Mouse (Mus musculus) neural tube, embryonic 15.5 days (tissue): ENCODE data around the gene Sh2d2a. TPM values are rescaled to one million over a fixed set of nuclear protein-coding genes. Genes with fewer than 3 reads are reported as not detected.

Source experiments
- ATAC-seq: fragments of 200-750 bp; cut with Nextera tagmentation; 2 replicates; pipeline ENCODE4 v1.8.0; 2017; ENCODE audit warnings: mild to moderate bottlenecking, moderate TSS enrichment, moderate library complexity; ENCODE audit not compliant: low FRiP score
- H3K27ac ChIP-seq: fragments of 300-500 bp; sonication (generic); replicated peaks from 2 replicates; pipeline ENCODE4 v1.5.1; 2015; ENCODE audit warnings: mild to moderate bottlenecking, inconsistent platforms
- H3K27me3 ChIP-seq: fragments of 300-500 bp; sonication (generic); replicated peaks from 2 replicates; pipeline ENCODE4 v1.6.1; 2015; ENCODE audit warnings: inconsistent platforms
- H3K36me3 ChIP-seq: fragments of 300-500 bp; sonication (generic); 2 replicates; pipeline ENCODE4 v1.6.1; 2015; ENCODE audit warnings: inconsistent platforms
- H3K4me1 ChIP-seq: fragments of 300-500 bp; sonication (generic); 2 replicates; pipeline ENCODE4 v1.6.1; 2015; ENCODE audit warnings: inconsistent platforms
- H3K4me2 ChIP-seq: fragments of 300-500 bp; sonication (generic); 2 replicates; pipeline ENCODE4 v1.6.1; 2015; ENCODE audit warnings: inconsistent platforms, mild to moderate bottlenecking, moderate library complexity
- H3K4me3 ChIP-seq: fragments of 300-500 bp; sonication (generic); replicated peaks from 2 replicates; pipeline ENCODE4 v1.5.1; 2015; ENCODE audit warnings: mild to moderate bottlenecking, inconsistent platforms
- H3K9ac ChIP-seq: fragments of 300-500 bp; sonication (generic); replicated peaks from 2 replicates; pipeline ENCODE4 v1.6.1; 2015; ENCODE audit warnings: mild to moderate bottlenecking, inconsistent platforms
- H3K9me3 ChIP-seq: fragments of 300-500 bp; sonication (generic); replicated peaks from 2 replicates; pipeline ENCODE4 v1.6.1; 2016; ENCODE audit warnings: inconsistent platforms
- WGBS: fragments of 180-500 bp; shearing (Covaris S2); methylation state at CpG from one replicate; pipeline ENCODE4 v1.1.7; 2015; ENCODE audit warnings: mixed read lengths; 5-methylcytosine and 5-hydroxymethylcytosine counted together
- polyA plus RNA-seq: library from polyadenylated mRNA; unstranded; fragments of >200 nt; fragmentation: Nextera tagmentation; extraction: Ambion mirVana; gene quantifications from 2 replicates; pipeline ENCODE4 v1.2.1, GENCODE M21; 2015

Gene Sh2d2a
- polyA plus RNA-seq, 1 experiment from 2014 or later, result not detected

GRCm38 (mm10) chr3:87829025-87829424 lies 17.5 kb upstream of the Sh2d2a start:
- Histone ChIP-seq H3K9me3 (no peaks in the 10 kb centered on the region), H3K4me1 (no peaks in the 10 kb centered on the region), H3K27ac (no peak overlapping the region), H3K27me3 (no peaks in the 10 kb centered on the region), H3K4me3 (no peak overlapping the region), H3K36me3 (no peaks in the 10 kb centered on the region), H3K4me2 (no peak overlapping the region), H3K9ac (no peak overlapping the region)
- ATAC-seq, result no peak
- 59% methylated on average over 10 of the region's 10 CpGs for WGBS

- H3K9me3 ChIP-seq, result no peaks in the 10 kb centered on the region
- H3K36me3 ChIP-seq, result no peaks in the 10 kb centered on the region
- no peak overlapping the region for H3K4me3 ChIP-seq
- no peak overlapping the region for H3K4me2 ChIP-seq
- 85% methylated on average over 7 of the region's 7 CpGs for WGBS
- H3K4me1 ChIP-seq, result no peaks in the 10 kb centered on the region
- H3K27ac ChIP-seq, result no peak overlapping the region
- no peak overlapping the region for H3K9ac ChIP-seq
- H3K27me3 ChIP-seq, result no peaks in the 10 kb centered on the region
- no peak for ATAC-seq
Observed at GRCm38 (mm10) chr3:87832109-87832859, 14.3 kb upstream of the Sh2d2a start.

DNA sequence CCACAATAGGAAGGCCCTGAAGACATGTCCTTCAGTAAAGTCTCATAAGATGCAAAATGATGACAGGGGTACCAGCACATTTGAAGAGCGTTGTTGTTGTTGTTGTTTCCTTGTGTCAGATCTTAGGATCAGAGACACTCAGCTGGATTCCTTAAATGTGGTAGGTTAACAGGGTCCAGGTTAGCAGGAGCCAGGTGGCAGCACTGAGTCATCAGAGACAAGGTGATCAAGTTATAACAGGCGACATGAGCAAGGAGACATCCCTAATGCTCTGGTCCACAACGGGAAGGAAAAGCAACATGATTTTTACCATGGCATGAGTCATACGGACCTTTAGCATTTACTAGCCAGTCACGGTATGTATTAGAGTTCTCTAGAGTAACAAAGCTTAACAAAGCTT lies 13.1 kb upstream of the Sh2d2a start:
- H3K9ac ChIP-seq, result no peak overlapping the region
- 67% methylated on average over 5 of the region's 5 CpGs for WGBS
- H3K27me3 ChIP-seq, result no peaks in the 10 kb centered on the region
- H3K4me1 ChIP-seq, result no peaks in the 10 kb centered on the region
- H3K4me2 ChIP-seq, result no peak overlapping the region
- H3K27ac ChIP-seq, result no peak overlapping the region
- H3K36me3 ChIP-seq, result no peaks in the 10 kb centered on the region
- no peaks in the 10 kb centered on the region for H3K9me3 ChIP-seq
- ATAC-seq, result no peak
- no peak overlapping the region for H3K4me3 ChIP-seq

GRCm38 (mm10) chr3:87838622-87839021 lies 7.9 kb upstream of the Sh2d2a start:
- H3K9ac ChIP-seq, result no peak overlapping the region
- WGBS, result 2% methylated on average over 4 of the region's 4 CpGs
- H3K4me1 ChIP-seq, result no peaks in the 10 kb centered on the region
- no peak overlapping the region for H3K4me2 ChIP-seq
- H3K36me3 ChIP-seq, result no peaks in the 10 kb centered on the region
- no peak overlapping the region for H3K4me3 ChIP-seq
- H3K27me3 ChIP-seq, result no peaks in the 10 kb centered on the region
- no peak for ATAC-seq
- no peak overlapping the region for H3K27ac ChIP-seq
- no peaks in the 10 kb centered on the region for H3K9me3 ChIP-seq

DNA sequence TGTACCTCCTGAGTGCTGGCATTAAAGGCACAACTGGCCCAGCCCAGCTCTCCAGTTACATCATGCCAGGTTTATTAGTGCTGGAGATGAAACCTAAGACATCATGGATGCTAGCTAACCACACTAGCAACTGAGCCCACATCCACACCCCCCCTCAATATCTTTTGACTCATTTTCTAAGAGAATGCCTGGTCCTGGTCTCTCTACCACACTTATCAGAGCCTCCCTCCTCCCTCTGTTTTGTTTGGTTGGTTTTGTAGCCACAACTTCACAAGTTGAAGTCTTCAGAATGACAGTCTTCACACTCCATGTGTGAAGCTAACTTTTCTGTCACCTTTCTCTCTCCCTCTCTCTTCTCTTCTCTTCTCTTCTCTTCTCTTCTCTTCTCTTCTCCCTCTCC lies 5.7 kb upstream of the Sh2d2a start:
- Histone ChIP-seq H3K4me3 (no peak overlapping the region), H3K27ac (no peak overlapping the region), H3K36me3 (no peaks in the 10 kb centered on the region), H3K4me2 (no peak overlapping the region), H3K9me3 (no peaks in the 10 kb centered on the region), H3K27me3 (no peaks in the 10 kb centered on the region), H3K4me1 (no peaks in the 10 kb centered on the region), H3K9ac (no peak overlapping the region)
- ATAC-seq, result no peak

DNA sequence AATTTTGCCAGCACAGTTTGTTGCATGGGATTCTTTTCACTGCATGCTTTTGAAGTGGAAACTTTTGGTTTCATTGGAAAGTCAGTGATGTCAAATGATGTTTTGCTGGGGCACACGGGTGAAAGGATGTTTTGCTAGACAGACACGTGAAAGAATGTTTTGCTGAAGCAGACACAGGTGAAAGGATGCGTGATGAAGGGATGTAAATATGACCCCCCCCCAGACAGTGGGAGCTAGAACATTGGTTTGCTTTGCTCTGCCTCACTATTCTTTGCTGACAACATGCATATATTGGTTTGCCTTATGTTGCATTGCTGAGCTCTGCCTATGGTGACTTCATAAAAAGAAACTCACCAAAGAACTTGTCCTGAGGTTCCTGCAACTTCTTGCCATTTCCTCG lies 1.6 kb upstream of the Sh2d2a start:
- 92% methylated on average over 4 of the region's 4 CpGs for WGBS
- H3K36me3 ChIP-seq, result no peaks in the 10 kb centered on the region
- no peak overlapping the region for H3K4me3 ChIP-seq
- no peaks in the 10 kb centered on the region for H3K9me3 ChIP-seq
- no peak overlapping the region for H3K4me2 ChIP-seq
- H3K4me1 ChIP-seq, result no peaks in the 10 kb centered on the region
- no peak overlapping the region for H3K9ac ChIP-seq
- no peaks in the 10 kb centered on the region for H3K27me3 ChIP-seq
- ATAC-seq, result no peak
- H3K27ac ChIP-seq, result no peak overlapping the region

- no peaks in the 10 kb centered on the region for H3K36me3 ChIP-seq
- no peak overlapping the region for H3K27ac ChIP-seq
- no peak for ATAC-seq
- 58% methylated on average over 4 of the region's 4 CpGs for WGBS
- no peaks in the 10 kb centered on the region for H3K9me3 ChIP-seq
- no peak overlapping the region for H3K9ac ChIP-seq
- H3K4me1 ChIP-seq, result no peaks in the 10 kb centered on the region
- H3K27me3 ChIP-seq, result no peaks in the 10 kb centered on the region
- H3K4me2 ChIP-seq, result no peak overlapping the region
- no peak overlapping the region for H3K4me3 ChIP-seq
Observed at GRCm38 (mm10) chr3:87846186-87846585, 369 bp upstream of the Sh2d2a start.

- no peak overlapping the region for H3K4me2 ChIP-seq
- WGBS, result 79% methylated on average over 5 of the region's 5 CpGs
- no peaks in the 10 kb centered on the region for H3K4me1 ChIP-seq
- no peaks in the 10 kb centered on the region for H3K9me3 ChIP-seq
- no peaks in the 10 kb centered on the region for H3K36me3 ChIP-seq
- no peak overlapping the region for H3K9ac ChIP-seq
- no peak overlapping the region for H3K27ac ChIP-seq
- ATAC-seq, result no peak
- H3K27me3 ChIP-seq, result no peaks in the 10 kb centered on the region
- no peak overlapping the region for H3K4me3 ChIP-seq
Observed at GRCm38 (mm10) chr3:87847680-87848079, 1.1 kb downstream of the Sh2d2a start.

DNA sequence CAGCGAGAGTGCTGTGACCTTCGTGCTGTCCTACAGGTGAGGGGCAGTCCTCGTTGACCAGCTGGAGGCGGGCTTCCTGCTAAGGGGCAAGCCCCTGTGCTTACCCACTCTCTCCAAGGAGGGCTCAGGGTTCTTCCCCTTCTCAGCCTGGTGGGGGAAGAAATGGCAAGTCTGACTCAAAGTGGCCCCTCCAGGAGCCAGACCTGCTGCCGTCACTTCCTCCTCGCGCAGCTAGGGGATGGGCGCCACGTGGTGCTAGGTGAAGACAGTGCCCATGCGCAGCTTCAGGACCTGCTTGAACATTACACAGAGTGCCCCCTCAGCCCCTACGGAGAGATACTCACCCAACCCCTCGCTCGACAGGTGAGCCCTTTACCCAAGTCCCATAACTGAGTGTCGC lies 2.6 kb downstream of the Sh2d2a start:
- ATAC-seq, result no peak
- H3K4me1 ChIP-seq, result 0 out of 2 replicates have a peak, but pooled peaks cover 4% of the 10 kb centered on the region
- no peak overlapping the region for H3K4me3 ChIP-seq
- no peaks in the 10 kb centered on the region for H3K36me3 ChIP-seq
- 90% methylated on average over 14 of the region's 14 CpGs for WGBS
- H3K9ac ChIP-seq, result no peak overlapping the region
- H3K9me3 ChIP-seq, result no peaks in the 10 kb centered on the region
- no peaks in the 10 kb centered on the region for H3K27me3 ChIP-seq
- H3K27ac ChIP-seq, result no peak overlapping the region
- H3K4me2 ChIP-seq, result no peak overlapping the region

GRCm38 (mm10) chr3:87854795-87855568 lies 8.4 kb downstream of the Sh2d2a start:
- no peak overlapping the region for H3K9ac ChIP-seq
- ATAC-seq, result no peak
- 0 out of 2 replicates have a peak overlapping the region, but pooled peaks have one; percentile 28 for H3K27ac ChIP-seq

GRCm38 (mm10) chr3:87855936-87856335 lies 9.4 kb downstream of the Sh2d2a start:
- ATAC-seq, result no peak
- H3K27ac ChIP-seq, result no peak overlapping the region
- peaks cover 38% of the 10 kb centered on the region for H3K36me3 ChIP-seq
- H3K27me3 ChIP-seq, result no peaks in the 10 kb centered on the region
- no peak overlapping the region for H3K9ac ChIP-seq
- no peak overlapping the region for H3K4me3 ChIP-seq
- WGBS, result 86% methylated on average over 8 of the region's 8 CpGs
- no peaks in the 10 kb centered on the region for H3K9me3 ChIP-seq
- H3K4me1 ChIP-seq, result 0 out of 2 replicates have a peak, but pooled peaks cover 6% of the 10 kb centered on the region
- no peak overlapping the region for H3K4me2 ChIP-seq

More at GRCm38 (mm10) chr3:87854795-87855568, 8.4 kb downstream of the Sh2d2a start:
- H3K9me3 ChIP-seq, result no peaks in the 10 kb centered on the region
- 55% methylated on average over 7 of the region's 7 CpGs for WGBS
- H3K36me3 ChIP-seq, result peaks cover 37% of the 10 kb centered on the region
- no peak overlapping the region for H3K4me2 ChIP-seq
- H3K4me1 ChIP-seq, result 0 out of 2 replicates have a peak, but pooled peaks cover 6% of the 10 kb centered on the region
- no peaks in the 10 kb centered on the region for H3K27me3 ChIP-seq
- no peak overlapping the region for H3K4me3 ChIP-seq

DNA sequence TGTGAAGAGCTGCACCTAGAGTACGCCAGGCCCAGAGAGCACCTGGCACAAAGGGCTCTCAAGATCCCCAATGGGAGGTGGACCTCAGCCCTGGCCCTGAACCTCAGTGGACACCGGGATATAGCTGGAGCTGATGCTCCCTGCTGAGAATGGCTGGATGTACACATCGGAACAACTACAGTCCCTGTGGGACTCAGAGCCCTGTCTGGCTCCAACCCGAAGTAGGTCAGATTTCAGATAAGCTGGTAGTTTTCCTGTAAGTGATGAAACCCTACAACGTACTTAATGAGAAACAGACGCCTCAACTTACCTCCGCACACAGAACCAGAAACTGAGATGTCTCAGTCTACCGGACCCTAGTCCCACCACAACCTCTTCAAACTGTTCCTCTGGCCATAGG lies 11.1 kb downstream of the Sh2d2a start:
- ATAC-seq, result no peak
- H3K36me3 ChIP-seq, result peaks cover 53% of the 10 kb centered on the region
- 94% methylated on average over 8 of the region's 8 CpGs for WGBS
- H3K27ac ChIP-seq, result no peak overlapping the region
- H3K9me3 ChIP-seq, result no peaks in the 10 kb centered on the region
- H3K27me3 ChIP-seq, result no peaks in the 10 kb centered on the region
- H3K4me1 ChIP-seq, result 0 out of 2 replicates have a peak, but pooled peaks cover 6% of the 10 kb centered on the region
- no peak overlapping the region for H3K4me3 ChIP-seq
- H3K4me2 ChIP-seq, result no peak overlapping the region
- H3K9ac ChIP-seq, result no peak overlapping the region
